Mouse (Mus musculus): ENCODE results near the gene Tacr1. TPM values are rescaled to one million over a fixed set of nuclear protein-coding genes. Genes with fewer than 3 reads are reported as not detected.

Gene Tacr1
- polyA plus RNA-seq (2014; fragmentation: Illumina TruSeq; extraction: RNeasy Lipid Tissue Mini Kit (QIAGEN cat#74804); ENCODE audit: low read depth, low replicate concordance), result 0.15 TPM

GRCm38 (mm10) chr6:82401595-82402451, at the start of gene Tacr1:
Gene Tacr1, plus strand, starts transcription at chr6:82402334.

All from adipose tissue, adult 10 weeks (tissue).